Mouse (Mus musculus): ENCODE data around the gene Zdhhc8.

Gene Zdhhc8

DNA sequence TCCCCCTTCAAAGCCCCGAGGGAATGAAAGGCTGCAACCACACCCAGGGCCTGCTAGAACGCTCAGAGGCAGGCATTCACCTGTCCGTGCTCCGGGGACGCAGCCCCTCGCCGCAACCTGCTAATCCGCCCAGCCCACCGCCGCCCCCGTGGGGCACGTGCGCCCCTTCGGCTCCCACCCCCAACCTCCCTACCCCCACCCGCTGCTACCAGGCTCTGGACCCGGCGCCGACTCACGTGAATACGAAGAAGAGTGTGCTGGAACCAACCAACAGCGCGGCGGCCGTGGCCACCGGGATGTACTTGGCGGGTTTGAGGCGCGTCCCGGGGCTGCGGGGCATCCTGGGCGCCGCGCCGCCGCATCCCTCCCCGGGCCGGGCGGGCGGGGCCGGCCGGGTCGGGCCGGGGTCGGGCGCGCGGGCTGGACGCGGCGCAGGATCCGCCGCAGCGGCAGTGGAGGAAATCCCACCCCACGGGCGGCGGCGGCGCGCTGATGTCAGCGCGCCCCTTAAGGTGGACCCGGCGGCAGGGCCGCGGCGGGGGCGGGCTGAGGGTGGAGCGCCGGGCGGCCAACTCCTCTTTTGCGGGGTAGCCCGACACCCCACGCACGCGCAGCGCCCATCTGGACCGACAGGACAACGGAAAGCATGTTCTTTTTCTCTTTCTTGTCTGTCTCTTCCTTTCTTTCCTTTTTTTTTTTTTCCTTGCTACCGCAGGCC is at the start of gene Zdhhc8:
Gene Zdhhc8 (minus strand): TSS at position 466 of the 718 bp plus-strand sequence.
- DNase-seq (ENCODE audit: low spot score in 2 of 2): peak in 1 of 2 experiments; percentile 65

GRCm38 (mm10) chr16:18275166-18275565 is 40.2 kb upstream of the Zdhhc8 start:
- no peak for DNase-seq (ENCODE audit: low spot score in 2 of 2)

GRCm38 (mm10) chr16:18268182-18268581 is 33.2 kb upstream of the Zdhhc8 start:
- no peak for DNase-seq (ENCODE audit: low spot score in 2 of 2)

DNA sequence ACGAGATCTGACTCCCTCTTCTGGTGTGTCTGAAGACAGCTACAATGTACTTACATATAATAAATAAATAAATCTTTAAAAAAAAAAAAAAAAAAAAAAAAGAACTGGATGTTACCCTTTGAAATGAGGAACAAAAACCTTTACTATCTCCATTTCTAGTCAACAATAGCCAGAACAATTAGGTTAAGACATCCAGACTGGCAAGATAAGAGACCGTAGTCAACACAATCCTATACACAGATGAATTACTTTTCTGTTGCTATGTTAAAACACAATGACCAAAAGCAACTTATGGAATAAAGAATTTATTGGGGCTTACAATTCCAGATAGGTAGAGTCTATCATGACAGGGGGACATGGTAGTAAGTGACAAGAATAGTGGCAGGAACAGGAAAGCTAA is 30.1 kb upstream of the Zdhhc8 start:
- no peak for DNase-seq (ENCODE audit: low spot score in 2 of 2)

GRCm38 (mm10) chr16:18258221-18258620 is 23.3 kb upstream of the Zdhhc8 start, which contains the start of gene Gm49776:
Gm49776 (minus strand) TSS chr16:18258321.
- no peak for DNase-seq (ENCODE audit: low spot score in 2 of 2)

DNA sequence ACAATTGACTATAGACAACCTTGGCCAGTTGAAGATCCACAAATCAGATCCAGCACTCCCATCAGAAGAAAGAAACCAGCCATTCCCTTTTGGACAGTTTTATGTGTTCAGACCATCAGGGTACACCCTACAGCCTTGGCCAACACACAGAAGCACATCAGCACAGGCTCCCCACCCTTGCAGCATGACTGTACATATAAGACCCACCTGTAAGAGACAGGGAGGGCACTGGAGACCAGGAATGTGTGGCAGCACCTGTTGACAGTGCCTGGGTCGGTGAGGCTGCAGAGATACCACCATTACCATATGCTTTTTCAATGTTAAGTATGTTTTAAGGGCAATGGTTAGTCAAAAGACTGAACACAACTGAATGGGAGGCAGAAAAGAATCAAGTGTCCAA is 18.9 kb upstream of the Zdhhc8 start:
- DNase-seq (ENCODE audit: low spot score in 2 of 2): no peak

DNA sequence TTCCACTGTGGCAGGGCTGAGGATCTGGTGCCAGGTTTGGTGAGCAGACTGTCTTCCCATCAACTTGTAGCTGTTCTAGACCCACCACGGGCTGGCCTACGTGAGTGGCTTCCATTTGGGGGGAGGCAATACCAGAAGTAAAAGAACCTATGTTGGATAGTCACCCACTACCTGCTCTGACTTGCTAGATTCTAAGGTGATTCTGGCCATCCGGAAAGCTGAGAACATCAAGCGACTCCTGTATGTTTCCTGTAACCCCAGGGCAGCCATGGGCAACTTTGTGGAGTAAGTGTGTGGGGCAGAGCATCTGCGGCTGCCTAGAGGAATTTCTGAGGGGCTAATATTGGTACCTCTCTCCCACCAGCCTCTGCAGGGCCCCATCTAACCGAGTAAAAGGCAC is 17.8 kb upstream of the Zdhhc8 start:
- DNase-seq (ENCODE audit: low spot score in 2 of 2): no peak

- DNase-seq (ENCODE audit: low spot score in 2 of 2): no peak
Observed at GRCm38 (mm10) chr16:18250828-18251790, 16.2 kb upstream of the Zdhhc8 start.

GRCm38 (mm10) chr16:18250231-18250630 is 15.3 kb upstream of the Zdhhc8 start:
- DNase-seq (ENCODE audit: low spot score in 2 of 2): no peak

- no peak for DNase-seq (ENCODE audit: low spot score in 2 of 2)
Observed at GRCm38 (mm10) chr16:18249364-18249967, 14.5 kb upstream of the Zdhhc8 start.

GRCm38 (mm10) chr16:18248433-18249363 is 13.8 kb upstream of the Zdhhc8 start, which contains the start of the genes Trmt2a and Ranbp1:
Trmt2a (plus strand) TSS chr16:18248679.
Ranbp1 (minus strand) TSS chr16:18248732.
- peak; percentile 95 to 96 for DNase-seq (ENCODE audit: low spot score in 2 of 2)

GRCm38 (mm10) chr16:18247521-18248399 is 12.8 kb upstream of the Zdhhc8 start:
- peak in 1 of 2 experiments; percentile 15 for DNase-seq (ENCODE audit: low spot score in 2 of 2)

DNA sequence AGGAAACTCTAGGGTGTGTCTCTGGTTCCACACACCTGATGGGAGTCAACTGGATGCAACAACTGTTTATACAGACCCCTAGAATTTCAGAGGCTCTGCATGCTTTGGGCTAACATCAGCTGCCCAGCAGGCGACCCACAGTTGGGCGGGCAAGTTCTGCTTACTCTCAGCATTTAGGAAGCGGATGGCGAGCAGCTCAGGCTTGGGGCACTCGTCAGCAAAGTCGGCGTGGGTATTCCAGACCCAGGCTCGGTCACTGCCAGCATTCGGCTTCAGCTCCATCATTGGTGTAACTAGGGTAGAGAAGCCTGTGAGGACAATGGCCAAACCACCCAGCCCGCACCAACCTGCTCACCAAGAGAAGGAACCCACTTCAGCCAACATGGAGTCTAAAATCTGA is 6.6 kb upstream of the Zdhhc8 start:
- DNase-seq (ENCODE audit: low spot score in 2 of 2): no peak

DNA sequence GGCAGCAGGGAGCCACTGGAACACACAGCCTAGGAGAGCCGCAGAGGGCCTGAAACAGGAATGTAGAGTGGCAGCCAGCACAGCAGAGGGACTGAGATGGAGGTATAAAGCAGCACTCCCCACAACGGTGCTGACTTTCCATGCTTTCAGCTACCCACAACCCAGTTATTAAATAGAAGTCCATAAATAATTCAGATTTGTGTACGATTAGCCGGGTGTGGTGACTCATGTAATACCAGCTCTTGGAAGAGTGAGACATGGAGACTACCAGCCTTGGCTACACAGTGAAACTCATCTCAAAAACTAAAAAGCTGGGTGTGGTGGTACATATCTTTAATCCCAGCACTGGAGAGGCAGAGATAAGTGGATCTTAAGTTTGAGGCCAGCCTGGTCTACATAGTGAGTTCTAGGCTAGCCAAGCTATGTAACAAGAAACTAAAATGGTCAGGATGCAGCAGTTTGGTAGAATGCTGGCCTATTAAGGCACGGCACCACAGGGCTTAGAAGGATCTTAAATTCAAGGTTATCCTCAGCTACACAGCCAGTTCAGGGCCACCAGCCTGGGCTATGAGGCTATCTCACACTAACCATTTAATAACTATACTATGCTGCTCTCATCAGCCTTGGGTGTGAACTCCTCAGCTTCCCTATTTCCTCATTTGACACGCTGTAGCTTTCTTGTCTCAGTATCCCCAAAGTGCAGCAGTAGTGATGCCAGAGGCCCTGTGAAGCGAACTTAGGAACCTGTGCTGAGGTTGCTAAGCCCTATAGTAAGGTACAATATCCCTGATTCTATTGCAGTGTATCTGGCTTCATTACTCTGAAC is 2.0 kb upstream of the Zdhhc8 start:
- no peak for DNase-seq (ENCODE audit: low spot score in 2 of 2)

GRCm38 (mm10) chr16:18235389-18236065 is 591 bp upstream of the Zdhhc8 start:
- peak in 1 of 2 experiments; percentile 60 for DNase-seq (ENCODE audit: low spot score in 2 of 2)

GRCm38 (mm10) chr16:18233919-18234670 is 841 bp downstream of the Zdhhc8 start:
- no peak for DNase-seq (ENCODE audit: low spot score in 2 of 2)

GRCm38 (mm10) chr16:18233451-18233850 is 1.5 kb downstream of the Zdhhc8 start:
- DNase-seq (ENCODE audit: low spot score in 2 of 2): no peak

DNA sequence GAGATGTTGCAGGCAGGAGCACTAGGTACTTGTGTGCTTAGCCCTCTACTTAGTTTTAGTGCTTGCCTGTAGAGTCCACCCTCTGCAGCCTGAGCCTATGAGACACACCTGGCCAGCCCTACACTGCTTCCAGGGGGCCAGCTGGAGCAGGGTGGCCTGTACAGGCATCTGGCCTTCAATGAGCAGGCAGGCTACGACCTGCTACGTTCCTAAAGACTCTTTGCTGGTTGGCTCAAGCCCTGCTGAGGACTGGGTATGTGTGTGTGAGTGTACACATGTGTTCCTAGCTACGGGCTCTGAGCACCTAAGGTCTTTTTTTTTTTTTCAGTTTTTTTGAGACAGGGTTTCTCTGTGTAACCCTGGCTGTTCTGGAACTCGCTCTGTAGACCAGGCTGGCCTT is 3.5 kb downstream of the Zdhhc8 start:
- no peak for DNase-seq (ENCODE audit: low spot score in 2 of 2)

Measured in frontal cortex, postnatal 25 days (tissue).